Mouse (Mus musculus) kidney, embryonic 15.5 days (tissue): ENCODE measurements around the gene Lrrc23. TPM values are rescaled to one million over a fixed set of nuclear protein-coding genes. Genes with fewer than 3 reads are reported as not detected.

Experiments
- ATAC-seq: fragments of 200-750 bp; cut with Nextera tagmentation; replicated peaks from 2 replicates; pipeline ENCODE4 v1.8.0; 2017; ENCODE audit warnings: moderate TSS enrichment; ENCODE audit not compliant: low FRiP score
- H3K27ac ChIP-seq: fragments of 300-500 bp; sonication (generic); 2 replicates; pipeline ENCODE4 v1.5.1; 2015; ENCODE audit warnings: mild to moderate bottlenecking, inconsistent platforms
- H3K27me3 ChIP-seq: fragments of 300-500 bp; sonication (generic); 2 replicates; pipeline ENCODE4 v1.6.1; 2015; ENCODE audit warnings: inconsistent platforms
- H3K36me3 ChIP-seq: fragments of 300-500 bp; sonication (generic); 2 replicates; pipeline ENCODE4 v1.6.1; 2015; ENCODE audit warnings: inconsistent platforms
- H3K4me1 ChIP-seq: fragments of 300-500 bp; sonication (generic); 2 replicates; pipeline ENCODE4 v1.6.1; 2015; ENCODE audit warnings: inconsistent platforms
- H3K4me2 ChIP-seq: fragments of 300-500 bp; sonication (generic); 2 replicates; pipeline ENCODE4 v1.6.1; 2015; ENCODE audit warnings: moderate library complexity, mild to moderate bottlenecking, inconsistent platforms
- H3K4me3 ChIP-seq: fragments of 300-500 bp; sonication (generic); replicated peaks from 2 replicates; pipeline ENCODE4 v1.5.1; 2015; ENCODE audit warnings: mild to moderate bottlenecking, inconsistent platforms
- H3K9ac ChIP-seq: fragments of 300-500 bp; sonication (generic); 2 replicates; pipeline ENCODE4 v1.6.1; 2015; ENCODE audit warnings: mild to moderate bottlenecking, inconsistent platforms
- H3K9me3 ChIP-seq: fragments of 300-500 bp; sonication (generic); replicated peaks from 2 replicates; pipeline ENCODE4 v1.6.1; 2016; ENCODE audit warnings: inconsistent platforms
- WGBS: fragments of 180-500 bp; shearing (Covaris S2); methylation state at CpG from one replicate; pipeline ENCODE4 v1.1.7; 2015; ENCODE audit warnings: mixed read lengths; 5-methylcytosine and 5-hydroxymethylcytosine counted together
- polyA plus RNA-seq: library from polyadenylated mRNA; unstranded; fragments of >200 nt; fragmentation: Nextera tagmentation; extraction: Ambion mirVana; gene quantifications from 2 replicates; pipeline ENCODE4 v1.2.1, GENCODE M21; 2015

Lrrc23 gene
- polyA plus RNA-seq, 1 experiment from 2014 or later = 0.90 TPM

DNA sequence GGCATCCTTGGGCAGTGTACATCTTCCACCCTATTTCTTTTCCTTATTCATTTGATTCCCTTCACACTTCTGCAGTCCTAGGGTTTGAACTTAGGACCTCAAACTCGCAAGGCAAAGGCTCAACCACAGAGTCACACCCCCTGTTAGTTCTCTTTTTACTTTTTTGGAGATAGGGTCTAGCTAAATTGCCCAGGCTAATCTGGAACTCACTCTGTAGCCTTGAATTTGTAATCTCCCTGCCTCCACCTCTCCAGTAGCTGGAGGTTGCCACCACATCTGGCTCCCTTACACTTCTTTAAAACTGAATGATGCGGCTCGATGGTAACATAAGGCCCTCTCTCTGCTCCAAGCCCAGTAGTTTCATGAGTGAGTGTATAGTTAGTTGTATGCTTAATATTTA is 45.1 kb downstream of the Lrrc23 start:
- no peak for ATAC-seq
- Histone ChIP-seq H3K9me3 (no peaks in the 10 kb centered on the region), H3K27me3 (no peaks in the 10 kb centered on the region), H3K4me3 (no peak overlapping the region), H3K27ac (no peak overlapping the region), H3K4me2 (no peak overlapping the region), H3K36me3 (no peaks in the 10 kb centered on the region), H3K4me1 (peaks cover 25% of the 10 kb centered on the region), H3K9ac (no peak overlapping the region)
- 90% methylated on average over 3 of the region's 3 CpGs for WGBS

DNA sequence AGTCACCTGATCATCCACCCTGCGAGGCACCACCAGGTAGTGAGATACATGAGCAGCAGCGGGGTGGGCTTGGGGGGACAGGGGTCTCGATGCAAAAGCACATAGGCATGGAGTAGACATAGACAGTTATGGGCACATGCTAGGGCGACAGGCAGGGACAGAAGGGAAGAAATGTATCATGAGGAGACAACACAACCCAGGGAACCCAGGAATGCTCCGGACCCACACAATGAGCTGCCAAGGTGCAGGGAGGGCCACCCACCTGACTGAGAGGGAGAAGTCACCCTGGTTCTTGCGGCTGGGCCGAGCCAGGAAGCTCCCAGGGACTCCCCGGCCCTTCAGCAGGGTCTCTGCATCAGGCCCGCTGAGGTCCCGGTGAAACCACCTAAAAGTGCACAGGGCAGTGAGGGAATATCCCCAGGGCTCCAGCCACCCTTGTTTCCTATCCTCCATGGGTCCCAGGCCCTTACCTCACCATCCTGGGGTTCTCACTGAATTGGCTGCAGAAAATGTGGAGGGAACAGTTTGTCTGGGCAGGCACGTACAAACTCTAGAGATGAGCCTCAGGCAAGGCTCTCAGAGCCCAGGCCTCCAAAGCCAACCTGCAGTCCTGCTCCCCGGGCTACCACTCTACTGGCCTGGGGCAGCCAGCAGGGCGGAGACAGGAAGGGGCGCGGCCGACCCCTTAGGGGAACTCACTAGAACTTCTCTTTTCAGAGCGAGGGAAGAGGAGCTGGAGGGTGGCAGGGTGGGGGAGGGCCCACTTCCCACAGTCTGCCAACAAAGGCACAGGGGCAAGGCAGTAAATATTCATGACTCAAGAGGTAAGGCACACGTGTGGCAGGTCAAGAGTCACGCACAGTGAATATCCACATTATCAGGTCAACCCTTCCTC is 46.8 kb downstream of the Lrrc23 start:
- 41% methylated on average over 19 of the region's 19 CpGs for WGBS
- peaks cover 11% of the 10 kb centered on the region for H3K4me1 ChIP-seq
- ATAC-seq = peak; percentile 67
- H3K27me3 ChIP-seq = no peaks in the 10 kb centered on the region
- 0 out of 2 replicates have a peak overlapping the region, but pooled peaks have one; percentile 5 for H3K9ac ChIP-seq
- H3K27ac ChIP-seq = peak overlapping the region; percentile 48; the same call in 1 of the 2 replicates
- 0 out of 2 replicates have a peak overlapping the region, but pooled peaks have one; percentile 23 for H3K4me2 ChIP-seq
- H3K36me3 ChIP-seq = no peaks in the 10 kb centered on the region
- H3K9me3 ChIP-seq = no peaks in the 10 kb centered on the region
- peak overlapping the region; percentile 14 for H3K4me3 ChIP-seq

- Histone ChIP-seq H3K4me3 (no peak overlapping the region), H3K9ac (no peak overlapping the region), H3K27ac (no peak overlapping the region), H3K4me1 (peaks cover 11% of the 10 kb centered on the region), H3K9me3 (no peaks in the 10 kb centered on the region), H3K4me2 (no peak overlapping the region), H3K27me3 (no peaks in the 10 kb centered on the region), H3K36me3 (no peaks in the 10 kb centered on the region)
- ATAC-seq = no peak
- WGBS = 90% methylated on average over 7 of the region's 7 CpGs
These were observed 48.5 kb downstream of the Lrrc23 start for GRCm38 (mm10) chr6:124731038-124731437.

- WGBS = 78% methylated on average over 8 of the region's 8 CpGs
- H3K27me3 ChIP-seq = no peaks in the 10 kb centered on the region
- H3K4me1 ChIP-seq = peaks cover 11% of the 10 kb centered on the region
- H3K9ac ChIP-seq = no peak overlapping the region
- H3K9me3 ChIP-seq = no peaks in the 10 kb centered on the region
- no peaks in the 10 kb centered on the region for H3K36me3 ChIP-seq
- no peak overlapping the region for H3K4me2 ChIP-seq
- ATAC-seq = no peak
- H3K27ac ChIP-seq = no peak overlapping the region
- no peak overlapping the region for H3K4me3 ChIP-seq
These were observed 49.4 kb downstream of the Lrrc23 start for GRCm38 (mm10) chr6:124729850-124730705.

GRCm38 (mm10) chr6:124728621-124729020 is 50.9 kb downstream of the Lrrc23 start:
- no peak overlapping the region for H3K9ac ChIP-seq
- ATAC-seq = no peak
- no peaks in the 10 kb centered on the region for H3K36me3 ChIP-seq
- WGBS = 89% methylated on average over 10 of the region's 10 CpGs
- no peaks in the 10 kb centered on the region for H3K9me3 ChIP-seq
- peaks cover 11% of the 10 kb centered on the region for H3K4me1 ChIP-seq
- H3K4me3 ChIP-seq = no peak overlapping the region
- H3K4me2 ChIP-seq = no peak overlapping the region
- H3K27me3 ChIP-seq = no peaks in the 10 kb centered on the region
- no peak overlapping the region for H3K27ac ChIP-seq

DNA sequence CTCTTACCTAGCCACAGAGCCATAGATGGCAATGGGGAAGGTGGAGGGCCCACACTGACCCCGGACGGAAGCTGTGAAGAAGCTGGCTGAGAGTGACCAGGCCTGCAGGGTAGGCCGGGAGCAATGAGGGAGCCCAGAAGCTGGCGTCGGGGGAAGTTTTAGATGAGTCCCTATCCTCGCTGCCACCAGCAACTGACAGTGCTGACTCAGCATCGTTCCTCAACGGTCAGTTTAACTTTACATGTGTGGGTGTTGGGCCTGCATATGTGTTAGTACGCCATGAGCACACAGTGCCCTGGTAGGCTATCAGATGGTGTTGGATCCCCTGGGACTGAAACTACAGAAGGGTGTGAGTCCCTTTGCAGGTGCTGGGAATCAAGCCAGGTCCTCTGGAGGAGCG is 55.1 kb downstream of the Lrrc23 start:
- no peak overlapping the region for H3K4me2 ChIP-seq
- WGBS = 90% methylated on average over 10 of the region's 10 CpGs
- H3K9ac ChIP-seq = no peak overlapping the region
- H3K27ac ChIP-seq = no peak overlapping the region
- no peak overlapping the region for H3K4me3 ChIP-seq
- H3K27me3 ChIP-seq = no peaks in the 10 kb centered on the region
- H3K9me3 ChIP-seq = no peaks in the 10 kb centered on the region
- no peaks in the 10 kb centered on the region for H3K4me1 ChIP-seq
- ATAC-seq = no peak
- H3K36me3 ChIP-seq = no peaks in the 10 kb centered on the region

GRCm38 (mm10) chr6:124723541-124723940 is 56.0 kb downstream of the Lrrc23 start:
- Histone ChIP-seq H3K4me1 (0 out of 2 replicates have a peak, but pooled peaks cover 5% of the 10 kb centered on the region), H3K27me3 (no peaks in the 10 kb centered on the region), H3K9me3 (no peaks in the 10 kb centered on the region), H3K36me3 (no peaks in the 10 kb centered on the region), H3K4me2 (no peak overlapping the region), H3K4me3 (no peak overlapping the region), H3K9ac (no peak overlapping the region), H3K27ac (no peak overlapping the region)
- no peak for ATAC-seq
- 69% methylated on average over 8 of the region's 8 CpGs for WGBS

- no peak overlapping the region for H3K4me2 ChIP-seq
- H3K9ac ChIP-seq = no peak overlapping the region
- 89% methylated on average over 6 of the region's 6 CpGs for WGBS
- H3K36me3 ChIP-seq = no peaks in the 10 kb centered on the region
- no peaks in the 10 kb centered on the region for H3K9me3 ChIP-seq
- no peaks in the 10 kb centered on the region for H3K27me3 ChIP-seq
- H3K4me3 ChIP-seq = no peak overlapping the region
- 0 out of 2 replicates have a peak, but pooled peaks cover 7% of the 10 kb centered on the region for H3K4me1 ChIP-seq
- ATAC-seq = no peak
- H3K27ac ChIP-seq = no peak overlapping the region
These were observed 56.6 kb downstream of the Lrrc23 start for GRCm38 (mm10) chr6:124722876-124723473.

GRCm38 (mm10) chr6:124720904-124721303 is 58.6 kb downstream of the Lrrc23 start:
- no peak for ATAC-seq
- H3K9ac ChIP-seq = no peak overlapping the region
- H3K27ac ChIP-seq = no peak overlapping the region

More at GRCm38 (mm10) chr6:124720904-124721303, 58.6 kb downstream of the Lrrc23 start:
- Histone ChIP-seq H3K27me3 (no peaks in the 10 kb centered on the region), H3K4me2 (peak overlapping the region; percentile 36), H3K4me3 (no peak overlapping the region), H3K36me3 (peaks cover 18% of the 10 kb centered on the region), H3K9me3 (no peaks in the 10 kb centered on the region), H3K4me1 (0 out of 2 replicates have a peak, but pooled peaks cover 8% of the 10 kb centered on the region)
- 76% methylated on average over 11 of the region's 11 CpGs for WGBS
